Mouse (Mus musculus) limb, embryonic 11.5 days (tissue): ENCODE results near the gene Mmp19. TPM values are rescaled to one million over a fixed set of nuclear protein-coding genes. Genes with fewer than 3 reads are reported as not detected.

Source experiments
- ATAC-seq: fragments of 200-750 bp; cut with Nextera tagmentation; 2 replicates; pipeline ENCODE4 v1.8.0; 2017; ENCODE audit warnings: low read depth; ENCODE audit not compliant: insufficient number of reproducible peaks, low FRiP score, low TSS enrichment
- DNase-seq: peaks from one replicate; pipeline ENCODE4 v3.0.0-alpha.2; 2015; ENCODE audit warnings: low spot score
- H3K27ac ChIP-seq: fragments of 300-500 bp; sonication (generic); replicated peaks from 2 replicates; pipeline ENCODE4 v1.5.1; 2014; ENCODE audit warnings: low read depth, mild to moderate bottlenecking, low read length
- H3K27me3 ChIP-seq: fragments of 300-500 bp; sonication (generic); 2 replicates; pipeline ENCODE4 v1.6.1; 2014; ENCODE audit warnings: mild to moderate bottlenecking, low read length, mixed read lengths; ENCODE audit not compliant: control insufficient read depth, insufficient read depth
- H3K36me3 ChIP-seq: fragments of 300-500 bp; sonication (generic); 2 replicates; pipeline ENCODE4 v1.6.1; 2014; ENCODE audit warnings: mild to moderate bottlenecking, low read length, moderate library complexity, mixed read lengths; ENCODE audit not compliant: control insufficient read depth, insufficient read depth
- H3K4me1 ChIP-seq: fragments of 300-500 bp; sonication (generic); 2 replicates; pipeline ENCODE4 v1.6.1; 2014; ENCODE audit warnings: low read length, mixed read lengths; ENCODE audit not compliant: control insufficient read depth, insufficient read depth
- H3K4me2 ChIP-seq: fragments of 300-500 bp; sonication (generic); 2 replicates; pipeline ENCODE4 v1.6.1; 2014; ENCODE audit warnings: low read depth, mild to moderate bottlenecking, moderate library complexity; ENCODE audit not compliant: severe bottlenecking
- H3K4me3 ChIP-seq: fragments of 300-500 bp; sonication (generic); 2 replicates; pipeline ENCODE4 v1.5.1; 2014; ENCODE audit warnings: low read depth, low read length
- H3K9ac ChIP-seq: fragments of 300-500 bp; sonication (generic); 2 replicates; pipeline ENCODE4 v1.6.1; 2014; ENCODE audit warnings: mild to moderate bottlenecking, low read length
- H3K9me3 ChIP-seq: fragments of 300-500 bp; sonication (generic); 2 replicates; pipeline ENCODE4 v1.6.1; 2016; ENCODE audit warnings: low read length; ENCODE audit not compliant: control insufficient read depth
- WGBS: fragments of 180-500 bp; shearing (Covaris S2); extraction: QIAGEN DNeasy Blood & Tissue Kit; methylation state at CpG from one replicate; pipeline ENCODE4 v1.1.7; 2014; 5-methylcytosine and 5-hydroxymethylcytosine counted together
- polyA plus RNA-seq: library from polyadenylated mRNA; unstranded; fragments of >200 nt; fragmentation: Nextera tagmentation; extraction: Ambion mirVana; gene quantifications from 2 replicates; pipeline ENCODE4 v1.2.1, GENCODE M21; 2014

The Mmp19 gene
- polyA plus RNA-seq, 1 experiment from 2014 or later: 0.55 TPM

DNA sequence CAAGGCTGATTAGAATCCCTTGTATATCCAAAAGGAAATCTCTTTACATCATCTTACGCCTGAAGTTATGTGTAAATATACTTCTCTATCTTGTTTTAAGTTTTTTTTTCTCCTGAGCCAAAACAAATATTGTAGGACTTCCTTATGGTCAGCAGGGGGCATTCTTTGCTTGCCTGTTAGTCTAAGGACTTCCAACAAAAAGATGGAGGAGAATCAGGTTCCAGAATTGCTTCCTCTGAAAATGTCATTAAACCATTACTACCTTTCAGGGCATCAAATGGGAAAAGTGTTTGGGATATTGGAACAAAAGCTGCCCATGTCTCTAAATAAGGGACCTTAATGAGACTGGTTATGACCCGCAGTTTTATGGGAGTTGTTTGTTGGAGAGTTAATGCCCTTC, 54.8 kb downstream of the Mmp19 start:
- ATAC-seq (no peak), DNase-seq (no peak)
- H3K9me3 ChIP-seq: no peaks in the 10 kb centered on the region
- WGBS: 59% methylated on average over 2 of the region's 2 CpGs
- H3K36me3 ChIP-seq: peaks cover 14% of the 10 kb centered on the region; the same call in 1 of the 2 replicates
- H3K4me2 ChIP-seq: no peak overlapping the region
- no peak overlapping the region for H3K27ac ChIP-seq
- H3K4me1 ChIP-seq: 0 out of 2 replicates have a peak, but pooled peaks cover 5% of the 10 kb centered on the region
- H3K27me3 ChIP-seq: no peaks in the 10 kb centered on the region
- H3K9ac ChIP-seq: no peak overlapping the region
- H3K4me3 ChIP-seq: no peak overlapping the region

DNA sequence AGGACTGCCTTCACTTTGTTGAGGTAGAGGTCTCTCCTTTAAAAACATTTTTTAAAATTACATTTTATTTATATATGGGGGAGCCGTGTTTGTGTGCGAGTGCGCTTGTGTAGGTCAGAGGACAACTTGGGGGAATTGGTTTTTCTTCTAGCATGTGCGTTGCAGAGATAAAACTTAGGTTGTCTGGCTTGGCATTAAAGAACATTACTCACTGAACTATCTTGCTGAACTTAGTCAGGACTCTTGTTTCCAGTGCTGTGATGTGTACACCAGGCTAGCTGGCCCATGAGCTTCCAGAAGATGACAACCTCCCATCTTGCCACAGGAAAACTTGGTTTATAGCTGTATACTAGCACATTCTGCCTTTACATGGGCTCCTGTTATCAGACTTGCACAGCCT, 56.0 kb downstream of the Mmp19 start:
- WGBS: 95% methylated on average over 4 of the region's 4 CpGs
- DNase-seq (no peak), ATAC-seq (no peak)
- Histone ChIP-seq H3K9me3 (no peaks in the 10 kb centered on the region), H3K4me2 (no peak overlapping the region), H3K9ac (no peak overlapping the region), H3K4me1 (0 out of 2 replicates have a peak, but pooled peaks cover 5% of the 10 kb centered on the region), H3K4me3 (no peak overlapping the region), H3K27ac (no peak overlapping the region), H3K36me3 (peaks cover 9% of the 10 kb centered on the region; the same call in 1 of the 2 replicates), H3K27me3 (no peaks in the 10 kb centered on the region)

DNA sequence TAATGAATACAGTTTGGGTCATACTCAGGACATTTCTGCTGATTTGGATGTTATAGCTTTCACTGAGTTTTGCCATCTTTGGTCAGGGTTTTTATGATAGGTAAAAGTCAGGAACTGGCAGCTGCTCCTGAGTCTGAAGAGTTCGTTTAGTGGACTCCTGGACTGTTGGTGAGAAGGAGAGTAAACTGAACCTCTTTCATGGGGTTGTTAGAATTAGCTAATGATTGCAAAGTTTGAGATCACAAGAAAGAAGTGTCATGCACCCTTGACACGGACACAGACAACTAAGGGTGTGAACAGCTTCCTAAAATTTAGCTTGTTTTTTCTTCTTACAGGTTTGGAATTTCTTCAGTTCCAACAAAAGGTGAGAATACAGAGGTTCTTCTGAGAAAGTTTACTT, 57.7 kb downstream of the Mmp19 start:
- 62% methylated on average over 2 of the region's 2 CpGs for WGBS
- peaks cover 12% of the 10 kb centered on the region; the same call in 1 of the 2 replicates for H3K36me3 ChIP-seq
- no peak overlapping the region for H3K4me2 ChIP-seq
- H3K9ac ChIP-seq: no peak overlapping the region
- H3K9me3 ChIP-seq: no peaks in the 10 kb centered on the region
- no peak for ATAC-seq
- no peak for DNase-seq
- no peak overlapping the region for H3K4me3 ChIP-seq
- H3K27ac ChIP-seq: no peak overlapping the region
- 0 out of 2 replicates have a peak, but pooled peaks cover 5% of the 10 kb centered on the region for H3K4me1 ChIP-seq
- no peaks in the 10 kb centered on the region for H3K27me3 ChIP-seq

DNA sequence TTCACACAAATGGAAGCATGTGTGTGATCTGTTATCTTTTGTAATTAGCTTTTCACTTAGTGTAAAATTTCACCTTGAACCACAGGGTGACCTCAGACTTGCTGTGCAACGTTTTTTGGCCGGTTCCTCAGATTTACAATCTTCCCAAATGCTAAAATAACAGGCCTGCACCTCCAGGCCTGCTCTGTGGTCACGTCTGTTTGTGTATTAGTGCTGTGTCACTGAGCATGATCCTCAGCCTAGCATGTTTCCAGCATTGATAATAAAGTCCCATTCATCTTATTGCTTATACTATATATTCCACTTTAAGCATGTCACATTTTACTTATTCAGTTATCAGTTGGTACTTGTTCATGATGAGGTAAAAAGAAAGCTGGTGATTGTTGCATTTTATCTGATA, 59.6 kb downstream of the Mmp19 start:
- Histone ChIP-seq H3K27ac (no peak overlapping the region), H3K4me2 (no peak overlapping the region), H3K9me3 (no peaks in the 10 kb centered on the region), H3K4me3 (no peak overlapping the region), H3K27me3 (no peaks in the 10 kb centered on the region), H3K4me1 (no peaks in the 10 kb centered on the region), H3K36me3 (peaks cover 15% of the 10 kb centered on the region; the same call in 1 of the 2 replicates), H3K9ac (no peak overlapping the region)
- ATAC-seq (no peak), DNase-seq (no peak)
- 76% methylated on average over 3 of the region's 3 CpGs for whole genome bisulfite sequencing

Other genes with a start within 250 kb of the Mmp19 start
- 15.3 and 19.4 TPM in 2 replicates for gene Zc3h10, start 243.1 kb upstream of the Mmp19 start, polyA plus RNA-seq
- 4,010 and 4,046 TPM in 2 replicates for gene Rpl41, start 241.6 kb upstream of the Mmp19 start, polyA plus RNA-seq
- 274 and 289 TPM in 2 replicates for gene Pa2g4, start 224.9 kb upstream of the Mmp19 start, polyA plus RNA-seq
- gene Erbb3, start 201.3 kb upstream of the Mmp19 start, polyA plus RNA-seq: 7.6 and 8.1 TPM in 2 replicates
- 831 and 876 TPM in 2 replicates for gene Rps26, start 164.2 kb upstream of the Mmp19 start, polyA plus RNA-seq
- gene Ikzf4, start 144.9 kb upstream of the Mmp19 start, polyA plus RNA-seq: 3.2 and 3.4 TPM in 2 replicates
- 12.2 and 12.3 TPM in 2 replicates for gene Suox, start 116.8 kb upstream of the Mmp19 start, polyA plus RNA-seq
- gene Rab5b, start 94.6 kb upstream of the Mmp19 start, polyA plus RNA-seq: 62.4 and 62.5 TPM in 2 replicates
- 0.34 and 0.87 TPM in 2 replicates for gene Pmel, start 86.7 kb upstream of the Mmp19 start, polyA plus RNA-seq
- gene Cdk2, start 85.9 kb upstream of the Mmp19 start, polyA plus RNA-seq: 151 TPM in 2 replicates
- 5.4 and 6.5 TPM in 2 replicates for gene Dgka, start 46.1 kb upstream of the Mmp19 start, polyA plus RNA-seq
- 49.4 and 52.4 TPM in 2 replicates for gene Pym1, start 43.0 kb upstream of the Mmp19 start, polyA plus RNA-seq
- 33.3 and 37.8 TPM in 2 replicates for gene Dnajc14, start 13.2 kb downstream of the Mmp19 start, polyA plus RNA-seq
- 18.9 and 22.2 TPM in 2 replicates for gene Tmem198b, start 13.5 kb downstream of the Mmp19 start, polyA plus RNA-seq
- gene Sarnp, start 26.4 kb downstream of the Mmp19 start, polyA plus RNA-seq: 285 and 295 TPM in 2 replicates
- 51.8 and 54.5 TPM in 2 replicates for gene Ormdl2, start 30.7 kb downstream of the Mmp19 start, polyA plus RNA-seq
- 17.5 and 18.1 TPM in 2 replicates for gene Gdf11, start 100.8 kb downstream of the Mmp19 start, polyA plus RNA-seq
- gene Cd63, start 110.1 kb downstream of the Mmp19 start, polyA plus RNA-seq: 425 and 427 TPM in 2 replicates
- 7.7 and 7.8 TPM in 2 replicates for gene Rdh5, start 132.0 kb downstream of the Mmp19 start, polyA plus RNA-seq
- gene Bloc1s1, start 133.1 kb downstream of the Mmp19 start, polyA plus RNA-seq: 203 and 211 TPM in 2 replicates
- 0.10 and 0.12 TPM in 2 replicates for gene Itga7, start 142.9 kb downstream of the Mmp19 start, polyA plus RNA-seq
- not detected in 2 replicates for gene Mettl7b, start 170.1 kb downstream of the Mmp19 start, polyA plus RNA-seq
- not detected in 2 replicates for gene Olfr9, start 198.5 kb downstream of the Mmp19 start, polyA plus RNA-seq
- not detected in 2 replicates for gene Olfr763, start 219.9 kb downstream of the Mmp19 start, polyA plus RNA-seq
- gene Olfr764-ps1, start 249.0 kb downstream of the Mmp19 start, polyA plus RNA-seq: not detected in 2 replicates